Comparison of ENCODE assay signal across 20 mouse cellular contexts in the genomic region with DNA sequence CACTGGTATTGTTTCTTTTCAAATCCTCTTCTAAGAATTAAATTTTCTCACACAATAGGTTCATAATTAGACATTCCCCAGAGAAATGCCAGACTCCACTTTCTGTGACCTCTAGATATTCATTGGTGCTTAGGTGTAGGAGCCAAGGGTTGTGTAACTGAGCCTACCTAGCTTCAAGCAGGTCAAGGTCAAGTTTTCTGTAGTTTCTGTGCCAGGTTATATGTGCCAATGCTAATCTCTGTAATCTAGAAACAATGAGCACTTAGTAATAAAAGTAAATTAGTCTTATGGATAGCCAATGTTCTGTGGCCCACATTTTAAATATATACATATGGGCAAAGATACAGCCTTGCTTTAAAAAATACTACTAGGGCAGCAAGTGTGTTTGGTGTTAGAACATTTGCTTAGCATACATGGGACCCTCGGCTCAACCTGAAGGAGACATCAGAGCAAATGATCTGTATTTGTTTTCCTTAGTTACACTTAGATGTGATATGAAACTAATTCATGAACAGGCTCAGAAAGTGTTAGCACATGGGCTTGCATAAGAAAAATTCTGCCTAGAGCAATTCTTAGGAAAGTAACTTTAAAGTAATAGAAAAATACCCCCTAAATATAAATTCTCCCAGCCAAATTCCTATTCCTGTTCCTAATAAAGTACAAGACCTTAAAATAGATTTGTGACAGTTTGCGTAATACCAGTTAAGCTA.
"Had no signal": no experiment of that assay in that cellular context is flagged by ENCODE, and none has a peak within 500 bp of the region (broad histone marks: within the 10 kb centered on the region; RNA-seq: fewer than 3 reads in every experiment).

No protein-coding gene starts in this region.

- H3K4me2 ChIP-seq: limb, embryonic 12.5 days; liver, embryonic 12.5 days; liver, embryonic 15.5 days; lung, embryonic 15.5 days; midbrain, embryonic 12.5 days; midbrain, embryonic 15.5 days; neural tube, embryonic 12.5 days; neural tube, embryonic 15.5 days; stomach, embryonic 15.5 days had no signal

- H3K9ac ChIP-seq: limb, embryonic 12.5 days; liver, embryonic 12.5 days; liver, embryonic 15.5 days; lung, embryonic 15.5 days; midbrain, embryonic 12.5 days; midbrain, embryonic 15.5 days; neural tube, embryonic 12.5 days; neural tube, embryonic 15.5 days; stomach, embryonic 15.5 days had no signal

- ATAC-seq: intestine, postnatal 0 days; liver, embryonic 12.5 days; midbrain, embryonic 15.5 days had no signal

- H3K27me3 ChIP-seq: limb, embryonic 12.5 days; liver, embryonic 12.5 days; liver, embryonic 15.5 days; lung, embryonic 15.5 days; midbrain, embryonic 12.5 days; midbrain, embryonic 15.5 days; neural tube, embryonic 12.5 days; neural tube, embryonic 15.5 days; stomach, embryonic 15.5 days had no signal

- H3K27ac ChIP-seq: left cerebral cortex, adult 2 months; limb, embryonic 12.5 days; liver, embryonic 12.5 days; liver, embryonic 15.5 days; lung, embryonic 15.5 days; macrophage; midbrain, embryonic 12.5 days; midbrain, embryonic 15.5 days; neural tube, embryonic 12.5 days; neural tube, embryonic 15.5 days; stomach, embryonic 15.5 days had no signal

- H3K4me3 ChIP-seq: left cerebral cortex, adult 2 months; limb, embryonic 12.5 days; liver, embryonic 12.5 days; liver, embryonic 15.5 days; lung, embryonic 15.5 days; midbrain, embryonic 12.5 days; midbrain, embryonic 15.5 days; neural tube, embryonic 12.5 days; neural tube, embryonic 15.5 days; stomach, embryonic 15.5 days had no signal

- DNase-seq: kidney, postnatal 10 days; layer of hippocampus, postnatal 36 days; lung, adult 18-20 months; lung, postnatal 14 days; right cerebral cortex, adult 18-20 months; right cerebral cortex, postnatal 14 days; spleen, adult 18-20 months; thymus, postnatal 25 days had no signal

- H3K9me3 ChIP-seq: limb, embryonic 12.5 days; liver, embryonic 12.5 days; liver, embryonic 15.5 days; lung, embryonic 15.5 days; midbrain, embryonic 12.5 days; midbrain, embryonic 15.5 days; neural tube, embryonic 12.5 days; neural tube, embryonic 15.5 days; stomach, embryonic 15.5 days had no signal

- H3K4me1 ChIP-seq: liver, embryonic 12.5 days; liver, embryonic 15.5 days; midbrain, embryonic 12.5 days; midbrain, embryonic 15.5 days; neural tube, embryonic 12.5 days; neural tube, embryonic 15.5 days; stomach, embryonic 15.5 days had no signal

- H3K36me3 ChIP-seq: liver, embryonic 12.5 days; liver, embryonic 15.5 days; lung, embryonic 15.5 days; midbrain, embryonic 15.5 days; neural tube, embryonic 15.5 days; stomach, embryonic 15.5 days had no signal
